Comparison of ENCODE assay signal across 8 mouse cellular contexts in genomic region chr6:118838919-118839915, GRCm38 (mm10).
DNase-seq lines count a peak whose midpoint lies in the region; ATAC-seq lines count a peak whose summit lies in the region.

No protein-coding gene starts in this region.

- ATAC-seq in heart, embryonic 12.5 days (ENCODE audit: insufficient number of reproducible peaks, low FRiP score), result no peak
- peak; percentile 91 for ATAC-seq in kidney, embryonic 14.5 days (ENCODE audit: low FRiP score, low TSS enrichment)

- peaks cover 87% of the 10 kb centered on the region for H3K4me1 ChIP-seq in heart, embryonic 12.5 days (replicated peaks)
- peaks cover 14% of the 10 kb centered on the region; the same call in 1 of the 2 replicates for H3K4me1 ChIP-seq in kidney, embryonic 14.5 days (ENCODE audit: control insufficient read depth, insufficient read depth, low read length)

- 20% methylated on average over 14 of the region's 14 CpGs for WGBS in heart, embryonic 12.5 days
- 31% methylated on average over 14 of the region's 14 CpGs for WGBS in kidney, embryonic 14.5 days

- no peaks in the 10 kb centered on the region for H3K36me3 ChIP-seq in heart, embryonic 12.5 days
- no peaks in the 10 kb centered on the region for H3K36me3 ChIP-seq in kidney, embryonic 14.5 days (ENCODE audit: control insufficient read depth, insufficient read depth, low read length)

- no peaks in the 10 kb centered on the region for H3K27me3 ChIP-seq in heart, embryonic 12.5 days (replicated peaks)
- H3K27me3 ChIP-seq in kidney, embryonic 14.5 days (ENCODE audit: control insufficient read depth, insufficient read depth, low read length), result no peaks in the 10 kb centered on the region; the same call in 1 of the 2 replicates

- no peak for DNase-seq in heart, adult 9 months (ENCODE audit: low spot score in 2 of 2)
- peak; percentile 79 for DNase-seq in brain, adult 2 months (ENCODE audit: low read depth, low spot score)
- DNase-seq in lung, postnatal 10 days, result peak; percentile 66
- DNase-seq in urinary bladder, adult 18-20 months (ENCODE audit: low spot score in 2 of 2), result no peak
- DNase-seq in urinary bladder, postnatal 14 days (ENCODE audit: low spot score), result no peak
- no peak for DNase-seq in natural killer cell, adult 2 months (ENCODE audit: low spot score in 2 of 2)

- no peaks in the 10 kb centered on the region for H3K9me3 ChIP-seq in heart, embryonic 12.5 days (replicated peaks)
- no peaks in the 10 kb centered on the region for H3K9me3 ChIP-seq in kidney, embryonic 14.5 days (ENCODE audit: control insufficient read depth, low read length)

- H3K9ac ChIP-seq in heart, embryonic 12.5 days, result no peak overlapping the region
- no peak overlapping the region for H3K9ac ChIP-seq in kidney, embryonic 14.5 days (ENCODE audit: low read depth, low read length)

- no peak overlapping the region for H3K4me3 ChIP-seq in heart, embryonic 12.5 days
- no peak overlapping the region for H3K4me3 ChIP-seq in kidney, embryonic 14.5 days (ENCODE audit: low read length)

- H3K27ac ChIP-seq in heart, embryonic 12.5 days (ENCODE audit: poor library complexity, severe bottlenecking), result peak overlapping the region; percentile 63
- H3K27ac ChIP-seq in kidney, embryonic 14.5 days (ENCODE audit: low read depth, low read length), result 0 out of 2 replicates have a peak overlapping the region, but pooled peaks have one; percentile 47

- H3K4me2 ChIP-seq in heart, embryonic 12.5 days, result peak overlapping the region; percentile 1; the same call in 1 of the 2 replicates
- 0 out of 2 replicates have a peak overlapping the region, but pooled peaks have one; percentile 12 for H3K4me2 ChIP-seq in kidney, embryonic 14.5 days (replicated peaks; ENCODE audit: low read depth, low read length)

Comparison
In these comparisons a context has a peak if more than half of its experiments do, and no peak if none do; other contexts are left out.
1. DNase-seq: peak in brain, adult 2 months (single experiment) and lung, postnatal 10 days (single experiment); none in heart, adult 9 months (0 of 2), urinary bladder, adult 18-20 months (0 of 2), urinary bladder, postnatal 14 days (single experiment) and natural killer cell, adult 2 months (0 of 2).